In the genomic region with DNA sequence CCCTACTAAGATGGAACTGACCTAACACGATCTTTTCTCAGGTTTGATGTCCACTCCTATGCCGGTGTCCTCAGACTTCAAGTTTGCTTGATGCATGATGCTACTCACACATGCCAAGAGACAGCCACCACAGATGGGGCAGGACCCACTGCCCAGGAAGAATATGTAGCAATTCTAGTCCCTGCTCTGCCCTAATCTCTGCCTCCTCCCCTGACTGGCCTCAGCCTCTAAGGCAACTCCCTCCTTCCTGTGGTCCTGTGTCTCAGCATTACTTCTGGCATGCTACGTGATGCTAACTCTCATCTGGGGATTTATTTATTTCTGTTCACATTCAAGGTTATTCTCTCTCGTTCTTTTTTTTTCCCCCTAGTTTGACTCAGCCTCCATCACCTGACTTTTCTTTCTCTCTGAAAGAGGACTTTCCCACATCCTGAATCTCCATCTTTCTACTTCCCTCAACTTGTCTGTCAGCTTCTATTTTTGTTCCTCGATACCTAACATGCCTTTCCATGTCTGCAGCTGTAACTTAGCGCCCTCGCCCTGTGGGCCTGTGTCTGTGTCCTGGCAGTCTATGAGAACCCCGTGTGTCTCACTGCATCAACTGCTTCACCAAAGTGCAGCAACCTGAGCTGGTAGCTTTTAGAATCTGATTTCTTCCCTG, we compare ENCODE assay signal across 9 mouse cellular contexts.
DNase-seq lines count a peak whose midpoint lies in the region; ATAC-seq and TF ChIP-seq lines count a peak whose summit lies in the region.
"Had no signal": no experiment of that assay in that cellular context is flagged by ENCODE, and none has a peak within 500 bp of the region (broad histone marks: within the 10 kb centered on the region; RNA-seq: fewer than 3 reads in every experiment).

No protein-coding gene starts in this region.

- peak; percentile 47 for ATAC-seq in erythroid progenitor cell, adult 5-6 weeks (replicated peaks; ENCODE audit: low FRiP score, poor library complexity, severe bottlenecking)
- peak; percentile 26; the same call in 1 of the 2 replicates for ATAC-seq in liver, embryonic 16.5 days (ENCODE audit: low read depth)
- ATAC-seq: Patski had no signal

- DNase-seq in layer of hippocampus, adult 2 months (ENCODE audit: low spot score in 2 of 2) = no peak
- no peak for DNase-seq in layer of hippocampus, postnatal 14 days (ENCODE audit: low spot score in 2 of 2)
- no peak for DNase-seq in MEL (ENCODE audit: low read depth, low spot score)
- no peak for DNase-seq in embryo, embryonic 11 days
- no peak for DNase-seq in right cerebral cortex, postnatal 14 days

- TF ChIP-seq RAD21 in MEL (IDR thresholded peaks at IDR 0.05; ENCODE audit: low read depth, low read length) = no peak

- no peaks in the 10 kb centered on the region for H3K27me3 ChIP-seq in MEL (ENCODE audit: control insufficient read depth in 1 of 2, insufficient read depth in 2 of 2, low read length in 2 of 2)
- H3K27me3 ChIP-seq in liver, embryonic 16.5 days (ENCODE audit: control insufficient read depth, insufficient read depth, low read depth, low read length) = no peaks in the 10 kb centered on the region
- H3K27me3 ChIP-seq: Patski had no signal

- H3K4me3 ChIP-seq in layer of hippocampus, adult 2 months = no peak overlapping the region
- no peak overlapping the region for H3K4me3 ChIP-seq in MEL (ENCODE audit: control insufficient read depth in 1 of 2, insufficient read depth in 1 of 2, low read depth in 2 of 2, low read length in 2 of 2)
- peak overlapping the region; percentile 71 for H3K4me3 ChIP-seq in liver, embryonic 16.5 days (ENCODE audit: low read depth, low read length)
- H3K4me3 ChIP-seq: hindbrain, embryonic 12.5 days had no signal

- 34% methylated on average over 8 of the region's 8 CpGs for WGBS in liver, embryonic 16.5 days (ENCODE audit: insufficient replicate concordance)

- TF ChIP-seq EP300 in MEL (IDR thresholded peaks at IDR 0.05; ENCODE audit: low read depth in 1 of 2, low read length in 2 of 2) = no peak

- no peaks in the 10 kb centered on the region for H3K9me3 ChIP-seq in MEL (replicated peaks; ENCODE audit: insufficient read depth, low read length)
- H3K9me3 ChIP-seq in liver, embryonic 16.5 days (replicated peaks; ENCODE audit: control insufficient read depth, low read length) = no peaks in the 10 kb centered on the region
- H3K9me3 ChIP-seq: hindbrain, embryonic 12.5 days had no signal

- 0 out of 2 replicates have a peak, but pooled peaks have one; percentile 14 for TF ChIP-seq CTCF in layer of hippocampus, adult 2 months (conservative IDR thresholded peaks at IDR 0.05)
- TF ChIP-seq CTCF in MEL (IDR thresholded peaks at IDR 0.05 in 2 of 3, conservative IDR thresholded peaks at IDR 0.05 in 1 of 3; ENCODE audit: control insufficient read depth in 1 of 3, insufficient read depth in 1 of 3, low read depth in 2 of 3, low read length in 3 of 3, poor library complexity in 1 of 3, severe bottlenecking in 1 of 3) = no peak

- peaks cover 11 to 28% of the 10 kb centered on the region in 2 experiments for H3K4me1 ChIP-seq in MEL (ENCODE audit: control insufficient read depth in 1 of 2, insufficient read depth in 2 of 2, low read length in 2 of 2)
- H3K4me1 ChIP-seq in liver, embryonic 16.5 days (ENCODE audit: control insufficient read depth, low read depth, low read length) = peaks cover 32% of the 10 kb centered on the region

- no peak overlapping the region for H3K27ac ChIP-seq in layer of hippocampus, adult 2 months
- H3K27ac ChIP-seq in MEL (ENCODE audit: control insufficient read depth, low read depth, low read length) = peak overlapping the region; percentile 67; the same call in 1 of the 2 replicates
- H3K27ac ChIP-seq in liver, embryonic 16.5 days (ENCODE audit: low read length) = peak overlapping the region; percentile 86
- H3K27ac ChIP-seq: hindbrain, embryonic 12.5 days had no signal

- no peak for TF ChIP-seq POLR2A in MEL (IDR thresholded peaks at IDR 0.05; ENCODE audit: control insufficient read depth in 1 of 2, insufficient read depth in 1 of 2, low read depth in 1 of 2, low read length in 2 of 2, poor library complexity in 1 of 2)

- H3K79me2 ChIP-seq in MEL (ENCODE audit: control insufficient read depth, insufficient read depth, low read length, poor library complexity) = no peaks in the 10 kb centered on the region

- peaks cover 0 to 19% of the 10 kb centered on the region in 2 experiments; a peak in 2 of 4 replicates for H3K36me3 ChIP-seq in MEL (ENCODE audit: control insufficient read depth in 1 of 2, insufficient read depth in 2 of 2, low read length in 2 of 2)
- H3K36me3 ChIP-seq in liver, embryonic 16.5 days (ENCODE audit: control insufficient read depth, insufficient read depth) = peaks cover 3% of the 10 kb centered on the region
- H3K36me3 ChIP-seq: hindbrain, embryonic 12.5 days had no signal

- no peak overlapping the region for H3K9ac ChIP-seq in MEL (ENCODE audit: control insufficient read depth, low read depth, low read length, poor library complexity, severe bottlenecking)
- H3K9ac ChIP-seq in liver, embryonic 16.5 days (ENCODE audit: low read depth, low read length) = peak overlapping the region; percentile 55
- H3K9ac ChIP-seq: hindbrain, embryonic 12.5 days had no signal

- H3K4me2 ChIP-seq in liver, embryonic 16.5 days (ENCODE audit: low read depth, low read length) = peak overlapping the region; percentile 79
- H3K4me2 ChIP-seq: hindbrain, embryonic 12.5 days had no signal

TF ChIP-seq in MEL, 35 proteins besides CTCF, POLR2A, EP300 and RAD21:
- TF ChIP-seq ELF1 (IDR thresholded peaks at IDR 0.05; ENCODE audit: low read depth, low read length) = no peak
- no peak for TF ChIP-seq ZC3H11A (IDR thresholded peaks at IDR 0.05; ENCODE audit: low read depth, low read length)
- TF ChIP-seq GABPA (IDR thresholded peaks at IDR 0.05; ENCODE audit: low read depth, low read length) = no peak
- TF ChIP-seq NELFE (IDR thresholded peaks at IDR 0.05; ENCODE audit: low read depth, low read length) = no peak
- no peak for TF ChIP-seq ZMIZ1 (IDR thresholded peaks at IDR 0.05; ENCODE audit: low read depth, low read length)
- TF ChIP-seq MEF2A (IDR thresholded peaks at IDR 0.05; ENCODE audit: extremely low read depth, insufficient replicate concordance, low read depth, low read length, poor library complexity, severe bottlenecking) = no peak
